Mouse (Mus musculus): Measurements from ENCODE around the gene Rbm7. TPM values are rescaled to one million over a fixed set of nuclear protein-coding genes. Genes with fewer than 3 reads are reported as not detected.
"Not testable (repeated sequence)": the region's sequence is repeated elsewhere in the genome, so short reads cannot be mapped to it uniquely, and the experiment has no call there.

Rbm7 gene
- total and polyA plus RNA-seq, 3 experiments = 73.4 to 220 (median 91.9) TPM

DNA sequence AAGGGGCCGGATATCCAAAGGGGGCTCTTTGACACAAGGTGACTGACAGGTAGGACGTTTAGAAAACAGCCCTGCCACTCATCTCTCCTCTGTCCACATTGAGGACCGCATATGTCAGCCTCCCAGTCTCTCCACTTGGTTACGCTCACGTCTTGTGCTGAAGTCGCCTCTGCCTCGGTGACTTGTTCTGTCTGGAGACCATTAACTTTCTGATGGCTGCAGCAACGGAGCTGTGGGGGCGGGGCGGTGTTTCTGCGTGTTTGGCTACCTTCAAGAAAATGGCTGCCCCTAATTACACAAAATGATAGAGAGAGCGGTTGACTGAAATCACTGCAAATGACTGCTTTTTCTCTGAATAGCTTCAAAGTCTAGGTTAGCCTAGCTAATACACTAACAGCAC is 43.6 kb upstream of the Rbm7 start:
- Histone ChIP-seq H3K4me2 (ENCODE audit: insufficient read depth, low read depth, poor library complexity, severe bottlenecking) (no peak overlapping the region), H3K79me2 (replicated peaks; ENCODE audit: control insufficient read depth, extremely low read depth, insufficient read depth, poor library complexity, severe bottlenecking) (no peaks in the 10 kb centered on the region), H3K9me3 (replicated peaks; ENCODE audit: low read length) (peaks cover 20% of the 10 kb centered on the region), H3K4me3 (replicated peaks in 1 of 3; ENCODE audit: low read depth in 2 of 3, low read length in 2 of 3, poor library complexity in 1 of 3) (no peak overlapping the region), H3K27me3 (replicated peaks) (no peaks in the 10 kb centered on the region), H3K4me1 (ENCODE audit: control insufficient read depth in 1 of 2, insufficient read depth in 2 of 2) (no peaks in the 10 kb centered on the region), H3K27ac (ENCODE audit: insufficient read depth, low read depth) (no peak overlapping the region), H3K9ac (ENCODE audit: insufficient read depth, low read depth) (no peak overlapping the region), H3K36me3 (replicated peaks in 1 of 2; ENCODE audit: control insufficient read depth in 1 of 2, insufficient read depth in 1 of 2, low read length in 1 of 2) (no peaks in the 10 kb centered on the region)
- in situ Hi-C loops (cut with MboI; ENCODE audit: low pct_ligation_motif_present, low pct_unique_long_range_greater_than_20kb, low sequenced_read_pairs) (no loop called here), dilution Hi-C loops (cut with MboI; ENCODE audit: extremely low pct_ligation_motif_present, extremely low pct_unique_long_range_greater_than_20kb, low sequenced_read_pairs) (no loop called here)
- no peak for TF ChIP-seq UBTF (IDR thresholded peaks at IDR 0.05; ENCODE audit: low read depth, low read length)
- TF ChIP-seq MXI1 (IDR thresholded peaks at IDR 0.05; ENCODE audit: low read depth, low read length) = no peak
- TF ChIP-seq ETS1 (conservative IDR thresholded peaks at IDR 0.05; ENCODE audit: low read depth, low read length) = no peak
- no peak for TF ChIP-seq JUN (IDR thresholded peaks at IDR 0.05; ENCODE audit: insufficient read depth, low read depth, low read length)
- no peak for TF ChIP-seq ELF1 (IDR thresholded peaks at IDR 0.05; ENCODE audit: low read depth, low read length)
- no peak for TF ChIP-seq GABPA (IDR thresholded peaks at IDR 0.05; ENCODE audit: insufficient replicate concordance, low read depth, low read length)
- TF ChIP-seq KAT2A (IDR thresholded peaks at IDR 0.05; ENCODE audit: insufficient replicate concordance, low read length) = no peak
- TF ChIP-seq POLR2A (IDR thresholded peaks at IDR 0.05; ENCODE audit: low read depth, low read length) = no peak
- no peak for TF ChIP-seq TCF12 (IDR thresholded peaks at IDR 0.05; ENCODE audit: low read depth, low read length)
- no peak for TF ChIP-seq HCFC1 (IDR thresholded peaks at IDR 0.05; ENCODE audit: low read depth, low read length)
- DNase-seq (ENCODE audit: extremely low read depth) = no peak

DNA sequence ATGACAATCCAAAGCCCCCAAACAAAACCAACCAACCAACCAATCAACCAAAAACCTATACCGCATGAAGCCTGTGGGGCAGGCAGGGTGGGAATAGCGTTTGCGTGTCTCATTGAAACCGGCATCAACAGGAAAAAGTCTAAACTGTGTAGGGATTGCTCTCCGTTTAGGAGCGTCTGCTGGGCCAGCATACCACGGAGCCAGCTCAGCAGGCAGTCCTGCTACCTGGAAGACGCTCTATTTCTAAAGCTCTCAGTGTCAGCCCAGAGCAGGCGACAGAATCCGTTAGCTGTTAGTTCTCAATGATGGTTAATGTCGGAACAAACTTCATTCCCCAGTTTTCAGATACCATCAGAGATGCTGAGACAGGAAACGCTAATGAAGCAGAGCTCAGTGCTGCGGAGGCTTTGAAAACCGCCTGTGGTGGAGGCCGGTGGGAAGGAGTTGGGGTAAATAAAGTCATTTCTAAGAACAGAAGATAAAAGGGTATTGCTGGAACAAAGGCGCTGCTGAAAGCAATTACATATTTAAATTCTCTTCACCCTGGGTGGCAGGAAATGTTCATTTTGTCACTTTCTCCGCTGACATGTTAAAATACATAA is 43.0 kb upstream of the Rbm7 start:
- Histone ChIP-seq H3K36me3 (replicated peaks in 1 of 2; ENCODE audit: control insufficient read depth in 1 of 2, insufficient read depth in 1 of 2, low read length in 1 of 2) (no peaks in the 10 kb centered on the region), H3K79me2 (replicated peaks; ENCODE audit: control insufficient read depth, extremely low read depth, insufficient read depth, poor library complexity, severe bottlenecking) (no peaks in the 10 kb centered on the region), H3K4me1 (ENCODE audit: control insufficient read depth in 1 of 2, insufficient read depth in 2 of 2) (peaks cover under 1 to 4% of the 10 kb centered on the region in 2 experiments), H3K9ac (ENCODE audit: insufficient read depth, low read depth) (no peak overlapping the region), H3K4me3 (replicated peaks in 1 of 3; ENCODE audit: low read depth in 2 of 3, low read length in 2 of 3, poor library complexity in 1 of 3) (no peak overlapping the region), H3K27me3 (replicated peaks) (no peaks in the 10 kb centered on the region), H3K27ac (ENCODE audit: insufficient read depth, low read depth) (no peak overlapping the region), H3K9me3 (replicated peaks; ENCODE audit: low read length) (peaks cover 20% of the 10 kb centered on the region), H3K4me2 (ENCODE audit: insufficient read depth, low read depth, poor library complexity, severe bottlenecking) (no peak overlapping the region)
- no peak for DNase-seq (ENCODE audit: extremely low read depth)
- TF ChIP-seq GABPA (IDR thresholded peaks at IDR 0.05; ENCODE audit: insufficient replicate concordance, low read depth, low read length) = no peak
- no peak for TF ChIP-seq USF1 (IDR thresholded peaks at IDR 0.05; ENCODE audit: low read depth, low read length)
- no peak for TF ChIP-seq NRF1 (IDR thresholded peaks at IDR 0.05; ENCODE audit: low read depth, low read length)
- in situ Hi-C loops (cut with MboI; ENCODE audit: low pct_ligation_motif_present, low pct_unique_long_range_greater_than_20kb, low sequenced_read_pairs) (no loop called here), dilution Hi-C loops (cut with MboI; ENCODE audit: extremely low pct_ligation_motif_present, extremely low pct_unique_long_range_greater_than_20kb, low sequenced_read_pairs) (no loop called here)

DNA sequence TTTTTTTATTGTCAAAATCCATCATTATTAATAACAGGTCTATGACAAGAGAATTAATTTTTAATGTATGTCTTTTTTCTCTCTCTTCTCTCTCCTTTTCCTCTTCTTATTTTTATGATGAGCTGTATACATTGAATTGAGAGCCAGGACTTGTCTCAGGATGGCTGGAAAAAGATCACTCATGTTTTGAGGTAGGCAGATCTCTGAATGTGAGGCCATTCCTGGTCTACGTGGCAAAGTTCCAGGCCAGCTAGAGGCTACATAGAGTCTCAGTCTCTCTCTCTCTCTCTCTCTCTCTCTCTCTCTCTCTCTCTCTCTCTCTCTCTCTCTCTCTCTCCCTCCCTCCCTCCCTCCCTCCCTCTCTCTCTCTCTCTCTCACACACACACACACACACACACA is 42.5 kb upstream of the Rbm7 start:
- H3K4me3 ChIP-seq (replicated peaks in 1 of 3; ENCODE audit: low read depth in 2 of 3, low read length in 2 of 3, poor library complexity in 1 of 3); dilution Hi-C loops (cut with MboI; ENCODE audit: extremely low pct_ligation_motif_present, extremely low pct_unique_long_range_greater_than_20kb, low sequenced_read_pairs); H3K27me3 ChIP-seq (replicated peaks); DNase-seq (ENCODE audit: extremely low read depth); H3K79me2 ChIP-seq (replicated peaks; ENCODE audit: control insufficient read depth, extremely low read depth, insufficient read depth, poor library complexity, severe bottlenecking); H3K36me3 ChIP-seq (replicated peaks in 1 of 2; ENCODE audit: control insufficient read depth in 1 of 2, insufficient read depth in 1 of 2, low read length in 1 of 2); H3K4me2 ChIP-seq (ENCODE audit: insufficient read depth, low read depth, poor library complexity, severe bottlenecking); in situ Hi-C loops (cut with MboI; ENCODE audit: low pct_ligation_motif_present, low pct_unique_long_range_greater_than_20kb, low sequenced_read_pairs); H3K4me1 ChIP-seq (ENCODE audit: control insufficient read depth in 1 of 2, insufficient read depth in 2 of 2); H3K9ac ChIP-seq (ENCODE audit: insufficient read depth, low read depth); H3K27ac ChIP-seq (ENCODE audit: insufficient read depth, low read depth): not testable (repeated sequence)
- H3K9me3 ChIP-seq (replicated peaks; ENCODE audit: low read length) = peaks cover 18% of the 10 kb centered on the region

Data from CH12.LX (cell line).